Mouse (Mus musculus) kidney, embryonic 16.5 days (tissue): Measurements from ENCODE around the gene Pidd1. TPM values are rescaled to one million over a fixed set of nuclear protein-coding genes. Genes with fewer than 3 reads are reported as not detected.

Experiments used
- ATAC-seq: fragments of 200-750 bp; cut with Nextera tagmentation; 2 replicates; pipeline ENCODE4 v1.8.0; 2017; ENCODE audit warnings: moderate TSS enrichment; ENCODE audit not compliant: low FRiP score, low TSS enrichment
- H3K27ac ChIP-seq: fragments of 300-500 bp; sonication (generic); 2 replicates; pipeline ENCODE4 v1.5.1; 2014; ENCODE audit warnings: low read length
- H3K27me3 ChIP-seq: fragments of 300-500 bp; sonication (generic); 2 replicates; pipeline ENCODE4 v1.6.1; 2014; ENCODE audit warnings: low read length, control low read depth, mixed read lengths; ENCODE audit not compliant: insufficient read depth
- H3K36me3 ChIP-seq: fragments of 300-500 bp; sonication (generic); 2 replicates; pipeline ENCODE4 v1.6.1; 2014; ENCODE audit warnings: low read length, control low read depth, mixed read lengths; ENCODE audit not compliant: insufficient read depth
- H3K4me1 ChIP-seq: fragments of 300-500 bp; sonication (generic); 2 replicates; pipeline ENCODE4 v1.6.1; 2014; ENCODE audit warnings: low read length, control low read depth, mixed read lengths; ENCODE audit not compliant: insufficient read depth
- H3K4me2 ChIP-seq: fragments of 300-500 bp; sonication (generic); replicated peaks from 2 replicates; pipeline ENCODE4 v1.6.1; 2014; ENCODE audit warnings: low read depth, low read length
- H3K4me3 ChIP-seq: fragments of 300-500 bp; sonication (generic); 2 replicates; pipeline ENCODE4 v1.5.1; 2014; ENCODE audit warnings: mild to moderate bottlenecking, low read length
- H3K9ac ChIP-seq: fragments of 300-500 bp; sonication (generic); replicated peaks from 2 replicates; pipeline ENCODE4 v1.6.1; 2014; ENCODE audit warnings: low read length
- H3K9me3 ChIP-seq: fragments of 300-500 bp; sonication (generic); 2 replicates; pipeline ENCODE4 v1.6.1; 2016; ENCODE audit warnings: low read length, control low read depth
- WGBS: fragments of 180-500 bp; shearing (Covaris S2); extraction: QIAGEN DNeasy Blood & Tissue Kit; methylation state at CpG from one replicate; pipeline ENCODE4 v1.1.7; 2014; 5-methylcytosine and 5-hydroxymethylcytosine counted together
- polyA plus RNA-seq: library from polyadenylated mRNA; unstranded; fragments of >200 nt; fragmentation: Nextera tagmentation; extraction: Ambion mirVana; gene quantifications from 2 replicates; pipeline ENCODE4 v1.2.1, GENCODE M21; 2015

Pidd1 gene
- polyA plus RNA-seq, 1 experiment from 2014 or later, result 11.4 TPM

DNA sequence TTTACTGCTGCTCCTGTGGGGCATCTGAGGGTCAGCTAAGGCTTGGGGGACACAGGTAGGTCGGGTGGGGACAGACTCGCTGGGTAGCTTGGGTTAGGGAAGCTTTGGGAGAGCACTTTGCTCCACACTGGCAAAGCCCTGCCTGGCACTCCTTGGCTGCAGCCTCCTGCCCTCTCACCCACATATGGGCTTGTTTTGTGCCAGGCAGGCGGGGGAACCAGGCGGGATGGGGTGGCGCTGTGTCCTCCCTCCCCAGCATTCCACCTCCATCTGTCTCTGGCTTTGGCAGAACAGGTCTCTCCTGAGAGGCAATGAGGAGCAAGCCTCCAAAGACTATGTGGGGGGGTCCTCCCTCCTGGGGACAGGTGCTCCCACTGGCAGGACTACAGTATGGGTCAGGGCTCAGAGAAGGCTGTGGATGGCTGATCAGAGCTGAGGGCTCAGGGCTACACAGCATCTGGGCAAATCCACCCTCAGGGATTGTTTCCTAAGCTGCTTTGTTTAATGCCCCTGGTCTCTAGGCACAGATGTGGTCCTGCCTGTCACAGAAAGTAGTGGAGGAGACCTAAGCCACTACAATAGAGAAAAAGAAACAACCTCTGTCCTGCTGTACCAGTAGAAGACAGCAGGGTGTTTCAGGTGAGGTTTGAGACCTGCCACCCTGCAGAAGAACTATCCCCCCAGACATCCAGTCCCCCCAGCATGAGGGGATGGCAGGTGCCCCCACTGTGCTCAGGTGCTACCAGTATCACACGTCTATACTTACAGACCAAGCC lies 10.9 kb downstream of the Pidd1 start:
- H3K4me3 ChIP-seq, result no peak overlapping the region
- H3K27ac ChIP-seq, result no peak overlapping the region
- H3K9me3 ChIP-seq, result no peaks in the 10 kb centered on the region
- no peak overlapping the region for H3K4me2 ChIP-seq
- peaks cover 34% of the 10 kb centered on the region for H3K36me3 ChIP-seq
- no peaks in the 10 kb centered on the region for H3K27me3 ChIP-seq
- WGBS, result 84% methylated on average over 6 of the region's 6 CpGs
- H3K9ac ChIP-seq, result 0 out of 2 replicates have a peak overlapping the region, but pooled peaks have one; percentile 4
- peaks cover 46% of the 10 kb centered on the region for H3K4me1 ChIP-seq
- ATAC-seq, result no peak

DNA sequence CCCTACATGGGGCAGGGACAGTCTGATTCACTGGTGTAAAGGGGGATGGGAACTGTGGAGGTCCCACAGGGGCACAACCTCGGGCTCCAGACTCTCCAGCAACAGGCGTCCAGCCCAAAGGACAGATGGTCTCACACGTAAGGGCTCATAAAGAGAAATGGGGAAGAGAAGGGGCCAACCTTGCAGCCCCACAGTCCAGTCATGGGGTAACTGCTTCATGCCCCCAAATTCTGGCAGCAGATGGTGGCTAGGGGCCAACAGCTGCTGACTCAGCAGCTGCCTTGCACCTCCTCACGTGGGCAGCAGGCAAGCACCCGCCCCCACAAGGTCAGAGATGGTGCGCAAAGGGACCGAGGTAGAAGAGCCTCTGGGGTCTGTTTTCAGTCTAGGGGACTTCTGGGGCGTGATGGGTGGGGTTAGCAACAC lies 11.6 kb downstream of the Pidd1 start:
- no peaks in the 10 kb centered on the region for H3K27me3 ChIP-seq
- no peaks in the 10 kb centered on the region for H3K9me3 ChIP-seq
- peaks cover 34% of the 10 kb centered on the region for H3K36me3 ChIP-seq
- H3K4me2 ChIP-seq, result no peak overlapping the region
- H3K4me3 ChIP-seq, result no peak overlapping the region
- peaks cover 46% of the 10 kb centered on the region for H3K4me1 ChIP-seq
- no peak for ATAC-seq
- H3K27ac ChIP-seq, result no peak overlapping the region
- H3K9ac ChIP-seq, result no peak overlapping the region
- 55% methylated on average over 8 of the region's 8 CpGs for WGBS

DNA sequence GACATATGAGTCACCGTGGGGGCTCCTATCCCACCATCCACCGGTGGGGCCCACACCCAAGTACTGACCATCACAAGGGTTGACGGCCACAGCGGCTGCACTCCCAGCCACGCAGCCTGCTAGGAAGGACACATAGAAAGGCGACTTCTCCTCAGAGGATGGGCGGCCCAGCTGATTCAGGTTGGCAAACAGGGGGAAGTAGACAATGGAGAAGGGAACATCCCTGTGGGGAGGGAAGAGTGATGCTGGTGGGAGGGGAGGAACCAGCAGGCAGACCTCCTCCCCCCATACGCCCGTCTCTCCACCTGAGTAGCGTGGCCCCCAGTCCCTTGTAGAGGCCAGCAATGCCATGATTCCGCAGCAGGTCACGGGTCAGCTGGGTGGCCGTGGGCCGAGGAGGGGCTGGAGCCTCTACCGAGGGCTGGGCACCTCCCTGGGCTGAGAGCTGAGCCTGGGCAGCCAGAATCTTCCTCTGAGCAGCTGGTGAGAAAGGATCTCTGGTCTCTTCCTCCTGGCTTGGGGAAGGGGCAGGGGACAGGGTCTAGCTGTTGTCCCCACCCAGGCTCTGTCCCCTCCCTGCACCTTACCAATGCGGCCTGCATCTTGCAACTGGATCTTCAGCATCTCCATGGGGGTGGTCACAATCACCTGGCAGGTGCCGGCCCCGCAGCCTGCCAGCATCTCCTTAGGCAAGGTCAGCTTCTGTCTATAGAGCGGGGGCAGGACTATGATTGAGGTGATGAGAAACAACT lies 12.2 kb downstream of the Pidd1 start:
- Histone ChIP-seq H3K27me3 (no peaks in the 10 kb centered on the region), H3K27ac (no peak overlapping the region), H3K36me3 (peaks cover 34% of the 10 kb centered on the region), H3K9me3 (no peaks in the 10 kb centered on the region), H3K9ac (no peak overlapping the region), H3K4me1 (peaks cover 41% of the 10 kb centered on the region), H3K4me3 (no peak overlapping the region), H3K4me2 (no peak overlapping the region)
- no peak for ATAC-seq
- WGBS, result 91% methylated on average over 19 of the region's 19 CpGs

DNA sequence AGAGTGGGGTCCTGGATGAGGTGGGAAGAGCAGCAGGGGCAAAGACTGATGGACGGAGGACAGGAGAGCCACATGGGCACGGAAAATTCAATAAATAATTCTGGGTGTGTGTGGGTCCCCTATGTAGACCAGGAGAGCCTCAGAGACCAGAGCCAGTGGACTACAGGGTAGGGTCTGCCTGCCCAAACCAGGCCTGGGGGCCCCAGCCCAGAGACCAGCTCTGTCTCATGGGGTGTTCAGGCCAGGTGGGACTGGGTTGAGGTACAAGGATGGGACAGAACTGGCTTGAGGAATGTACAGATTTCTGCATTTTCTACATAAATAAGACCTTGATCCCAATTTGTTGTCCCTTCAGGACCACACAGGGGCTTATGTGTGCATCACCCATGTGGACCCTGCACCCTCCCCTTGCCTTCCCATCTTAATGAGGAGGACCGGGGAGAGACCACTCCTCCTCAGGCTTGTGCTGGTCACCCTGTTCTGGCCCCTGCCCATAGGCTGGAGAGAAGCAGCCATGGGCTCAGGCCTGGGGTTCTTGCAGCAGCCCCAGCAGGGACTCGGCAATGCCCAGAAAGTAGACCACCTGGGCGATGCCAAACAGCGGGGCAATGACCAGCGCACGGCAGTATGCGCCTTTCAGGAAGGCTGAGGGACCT lies 13.1 kb downstream of the Pidd1 start:
- H3K27ac ChIP-seq, result no peak overlapping the region
- ATAC-seq, result no peak
- peaks cover 34% of the 10 kb centered on the region for H3K36me3 ChIP-seq

DNA sequence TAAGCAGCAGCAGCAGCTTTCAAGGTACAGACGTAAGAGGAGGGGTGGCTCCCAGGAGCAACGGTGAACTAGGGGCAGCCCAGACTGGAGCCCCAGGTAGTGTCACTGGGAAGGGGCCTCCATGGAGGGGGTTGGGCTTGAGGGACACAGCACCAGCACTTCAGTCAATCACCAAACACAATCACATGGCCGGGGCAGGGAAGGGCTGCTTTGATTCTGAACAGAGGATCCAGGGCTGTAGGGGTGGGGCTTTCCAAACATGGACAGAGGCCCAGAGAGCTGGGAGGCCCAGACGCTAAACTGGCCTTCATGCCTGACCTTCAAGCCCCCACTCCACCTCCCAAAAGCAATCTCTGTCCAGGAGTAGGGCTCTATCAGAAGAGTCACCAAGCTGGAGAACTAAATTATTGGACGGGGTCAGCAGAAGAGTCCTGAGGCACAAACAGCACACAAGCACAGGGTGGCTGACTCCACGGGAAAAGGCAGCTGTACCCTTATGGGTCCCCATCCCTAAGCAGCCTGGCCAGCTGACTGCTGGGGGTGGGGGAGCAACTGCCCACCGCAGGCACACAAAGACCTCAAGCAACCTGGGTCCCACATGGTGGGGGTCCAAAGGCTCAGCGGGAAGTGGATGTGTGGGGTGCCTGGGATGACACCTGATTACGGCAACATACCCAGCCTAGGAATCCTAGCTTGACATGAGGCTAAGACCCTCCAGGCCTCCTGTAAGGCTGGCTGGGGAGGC lies 13.8 kb downstream of the Pidd1 start:
- H3K27me3 ChIP-seq, result no peaks in the 10 kb centered on the region
- ATAC-seq, result peak; percentile 3; the same call in 1 of the 2 replicates
- H3K27ac ChIP-seq, result no peak overlapping the region; the same call in 1 of the 2 replicates
- H3K36me3 ChIP-seq, result peaks cover 34% of the 10 kb centered on the region
- peak overlapping the region; percentile 37; the same call in 1 of the 2 replicates for H3K4me2 ChIP-seq
- H3K9me3 ChIP-seq, result no peaks in the 10 kb centered on the region
- H3K4me3 ChIP-seq, result no peak overlapping the region
- no peak overlapping the region for H3K9ac ChIP-seq
- 62% methylated on average over 9 of the region's 9 CpGs for WGBS
- H3K4me1 ChIP-seq, result peaks cover 27% of the 10 kb centered on the region

More for the DNA sequence above, 13.1 kb downstream of the Pidd1 start:
- Histone ChIP-seq H3K4me3 (no peak overlapping the region), H3K9ac (no peak overlapping the region), H3K4me2 (no peak overlapping the region), H3K27me3 (no peaks in the 10 kb centered on the region), H3K9me3 (no peaks in the 10 kb centered on the region), H3K4me1 (peaks cover 32% of the 10 kb centered on the region)
- WGBS, result 94% methylated on average over 9 of the region's 9 CpGs

DNA sequence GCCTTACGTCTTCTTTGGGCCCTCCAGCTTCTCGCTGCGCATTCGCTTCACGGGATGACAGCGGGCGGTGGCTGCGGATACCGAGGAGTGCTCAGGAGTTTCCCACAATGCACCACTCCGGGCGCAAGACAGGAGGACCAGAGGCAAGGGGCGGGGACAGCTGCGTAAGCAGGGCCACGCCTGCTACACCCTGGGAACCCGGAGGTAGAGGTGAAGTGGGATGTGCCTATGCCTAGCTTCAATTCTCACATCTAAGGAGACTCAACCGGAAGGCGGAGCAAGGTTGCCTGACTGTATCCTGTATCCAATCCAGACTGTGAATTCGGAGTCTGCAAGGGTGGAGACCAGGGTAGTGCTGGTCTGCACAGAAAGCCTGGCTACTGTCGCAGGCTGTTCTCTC lies 14.5 kb downstream of the Pidd1 start, which contains the start of gene Cend1:
Gene Cend1 (minus strand): TSS at position 182 of the 400 bp plus-strand sequence.
- Histone ChIP-seq H3K4me2 (peak within 1 kb of the TSS; percentile 37), H3K9me3 (no peaks in the 10 kb centered on the region), H3K9ac (0 out of 2 replicates have a peak within 1 kb of the TSS, but pooled peaks have one; percentile 22), H3K4me1 (peaks cover 20% of the 10 kb centered on the region), H3K36me3 (peaks cover 34% of the 10 kb centered on the region), H3K27ac (no peak within 1 kb of the TSS; the same call in 1 of the 2 replicates), H3K4me3 (peak within 1 kb of the TSS; percentile 2; the same call in 1 of the 2 replicates), H3K27me3 (no peaks in the 10 kb centered on the region)
- WGBS, result 4% methylated on average over 19 of the region's 19 CpGs
- peak; percentile 72 for ATAC-seq

DNA sequence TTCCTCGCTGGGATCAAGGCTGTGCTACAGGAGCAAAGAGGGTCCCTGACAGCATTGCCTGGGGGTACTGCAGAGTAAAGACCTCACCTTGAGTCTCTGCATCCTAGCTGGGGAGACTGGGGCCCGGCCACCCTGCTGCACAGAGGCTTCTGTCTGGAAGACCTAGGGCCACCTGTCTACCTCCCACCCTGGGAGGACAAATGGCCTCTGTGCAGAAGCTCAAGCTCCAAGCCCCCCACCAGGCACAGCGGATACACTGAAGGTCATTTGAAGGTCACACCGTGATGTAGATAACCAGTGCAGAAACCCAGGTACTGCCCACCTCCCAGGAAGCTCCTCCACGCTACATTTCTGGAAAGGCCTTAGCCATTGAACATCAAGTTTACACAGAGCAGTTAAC lies 15.1 kb downstream of the Pidd1 start:
- Histone ChIP-seq H3K36me3 (peaks cover 33% of the 10 kb centered on the region), H3K9me3 (no peaks in the 10 kb centered on the region), H3K4me3 (no peak overlapping the region), H3K9ac (no peak overlapping the region), H3K4me2 (peak overlapping the region; percentile 37), H3K4me1 (peaks cover 14% of the 10 kb centered on the region), H3K27ac (no peak overlapping the region), H3K27me3 (no peaks in the 10 kb centered on the region)
- WGBS, result 52% methylated on average over 5 of the region's 5 CpGs
- ATAC-seq, result no peak

DNA sequence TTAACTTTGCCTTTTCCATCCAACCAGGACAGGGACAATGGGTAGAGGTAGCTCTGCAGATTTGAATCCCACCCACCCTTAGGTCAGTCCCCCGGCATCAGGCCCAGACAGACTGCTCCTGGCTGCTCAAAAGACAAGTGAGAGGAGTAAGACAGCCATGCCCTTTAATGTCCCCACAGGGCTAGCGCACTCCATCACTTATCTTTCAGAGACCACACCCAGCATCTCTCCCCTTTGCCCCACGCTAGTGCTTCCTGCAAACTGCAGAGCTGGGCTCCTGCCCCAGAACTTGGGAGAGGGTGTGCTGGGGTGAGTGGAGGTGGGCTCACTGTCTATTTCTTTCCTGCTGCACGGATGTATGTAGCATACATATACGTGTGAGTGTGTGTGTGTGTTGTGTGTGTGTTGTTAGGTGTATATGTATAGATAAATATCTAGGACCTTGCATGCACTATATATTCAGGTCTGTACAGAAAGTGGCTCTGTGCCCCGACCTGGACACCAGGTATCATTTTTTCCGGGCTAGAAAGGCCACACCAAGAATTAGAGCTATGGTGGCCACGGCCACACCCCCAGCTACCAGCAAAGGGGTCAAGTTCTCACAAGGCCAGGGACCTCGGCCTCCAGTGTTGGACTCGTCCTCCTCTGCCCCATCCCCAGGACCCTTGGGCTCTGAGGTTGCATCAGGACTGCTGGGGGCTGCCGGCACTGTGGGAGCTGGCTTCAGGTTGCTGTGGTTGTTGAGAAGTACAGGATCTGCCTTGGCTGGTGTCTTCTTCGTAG lies 16.7 kb downstream of the Pidd1 start:
- Histone ChIP-seq H3K4me2 (no peak overlapping the region), H3K36me3 (peaks cover 20% of the 10 kb centered on the region), H3K4me1 (peaks cover 14% of the 10 kb centered on the region), H3K27me3 (no peaks in the 10 kb centered on the region), H3K9ac (no peak overlapping the region), H3K9me3 (no peaks in the 10 kb centered on the region), H3K27ac (no peak overlapping the region), H3K4me3 (no peak overlapping the region)
- ATAC-seq, result no peak
- WGBS, result 80% methylated on average over 12 of the region's 12 CpGs
